Mouse (Mus musculus) CD4-positive helper T cell, adult 2 months (primary cell): ENCODE data around the gene Rgs18.
A peak's percentile ranks its signal among the peaks of the same experiment; 100 is the strongest.

ENCODE experiments used
- DNase-seq: peaks from one replicate; pipeline ENCODE4 v3.0.0-alpha.2; 2012; ENCODE audit warnings: low read depth, missing footprints, low spot score

Rgs18 gene

DNA sequence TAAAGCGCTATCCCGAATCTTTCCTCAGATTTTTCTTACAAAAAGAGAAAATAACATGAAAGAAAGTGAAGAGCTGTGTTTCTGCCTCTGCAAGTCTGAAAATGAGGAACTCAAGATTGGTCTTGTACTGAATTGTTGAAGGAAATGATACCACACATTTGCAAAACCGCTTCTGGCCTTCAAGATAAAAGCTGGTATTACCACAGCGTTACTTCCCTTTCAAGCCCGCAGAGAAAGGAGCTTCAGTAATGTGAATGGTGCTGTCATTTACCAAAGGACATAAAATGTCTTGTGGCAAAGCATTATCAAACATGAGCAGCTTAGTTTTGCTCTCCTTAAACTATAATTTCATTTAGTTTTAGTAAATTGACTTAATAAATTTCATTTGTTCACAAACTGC is at the start of gene Rgs18:
TSS of gene Rgs18 (minus strand) at position 105 of the 400 bp plus-strand sequence.
- peak; percentile 4 for DNase-seq

DNA sequence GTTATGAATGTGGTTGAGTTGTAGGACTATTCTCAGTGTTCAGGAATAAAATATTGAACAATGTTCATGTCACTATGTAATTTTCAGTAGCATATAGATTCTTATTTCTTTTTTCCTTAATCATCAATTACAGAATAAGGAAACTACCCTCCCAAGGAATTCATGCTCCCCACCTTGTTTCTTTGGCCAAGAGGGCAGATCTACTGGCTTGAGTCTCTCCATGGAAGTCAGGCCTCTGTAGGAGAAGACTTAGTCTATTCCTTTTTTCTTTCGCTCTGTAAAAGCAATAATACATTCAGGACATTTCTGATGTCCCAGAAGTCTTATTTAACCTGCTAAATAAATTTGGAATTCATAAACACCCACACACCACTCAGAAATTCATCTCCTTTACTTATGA is 841 bp downstream of the Rgs18 start:
- DNase-seq: no peak

DNA sequence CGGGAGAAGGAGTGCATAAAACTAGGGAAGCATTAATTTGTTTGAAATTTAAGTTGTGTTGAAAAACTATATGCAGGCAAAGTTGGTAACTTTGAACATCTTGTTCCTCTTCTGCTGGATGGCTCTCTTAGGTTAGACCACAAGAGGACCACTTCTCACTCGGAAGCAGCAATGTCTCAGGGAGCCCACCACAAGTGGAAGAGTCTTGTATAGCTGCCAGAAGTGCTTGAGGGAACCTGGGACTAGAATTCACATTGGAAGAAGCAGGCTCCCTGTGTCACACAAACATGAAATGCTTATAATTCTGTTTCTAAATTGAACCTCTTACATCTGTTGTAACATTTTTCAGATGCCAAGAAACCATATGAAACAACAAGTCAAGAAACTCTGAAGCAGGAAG is 9.0 kb downstream of the Rgs18 start:
- DNase-seq: no peak

DNA sequence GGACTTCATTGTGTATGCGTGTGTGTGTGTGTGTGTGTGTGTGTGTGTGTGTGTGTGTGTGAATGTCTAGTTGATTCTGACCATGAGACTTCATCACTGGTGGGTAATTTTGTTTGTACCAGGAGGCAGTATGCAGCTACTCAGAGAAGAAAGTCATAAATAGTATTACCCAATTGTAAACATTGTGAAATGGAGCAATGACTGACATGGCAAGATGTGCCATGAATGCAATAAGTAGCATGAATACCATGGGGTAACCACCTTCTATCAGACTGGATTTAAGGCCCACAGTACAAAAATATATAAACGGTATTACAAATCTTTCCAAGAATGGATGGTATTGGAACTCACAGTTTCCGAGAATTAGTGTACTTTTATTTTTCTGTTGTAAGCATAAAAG is 14.4 kb downstream of the Rgs18 start:
- DNase-seq: no peak

DNA sequence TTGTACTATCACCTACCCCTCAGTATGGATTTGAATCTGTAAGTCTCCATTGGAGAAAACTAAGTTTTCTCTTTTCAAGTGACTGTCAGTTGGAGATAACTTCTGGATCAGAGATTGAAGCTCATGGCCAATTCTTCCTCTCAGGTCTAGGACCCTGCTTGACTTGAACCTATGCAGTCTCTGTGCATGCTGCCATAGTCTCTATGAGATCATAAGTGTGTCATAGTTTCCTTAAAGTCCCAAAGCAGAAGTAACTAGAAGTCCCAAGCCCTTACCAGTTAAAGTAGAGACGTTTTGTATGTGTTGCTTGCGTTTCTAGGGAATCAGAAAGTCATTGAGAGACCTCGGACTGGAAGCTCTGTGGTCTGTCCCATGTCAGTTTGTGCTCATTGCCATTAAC is 24.5 kb downstream of the Rgs18 start:
- no peak for DNase-seq

DNA sequence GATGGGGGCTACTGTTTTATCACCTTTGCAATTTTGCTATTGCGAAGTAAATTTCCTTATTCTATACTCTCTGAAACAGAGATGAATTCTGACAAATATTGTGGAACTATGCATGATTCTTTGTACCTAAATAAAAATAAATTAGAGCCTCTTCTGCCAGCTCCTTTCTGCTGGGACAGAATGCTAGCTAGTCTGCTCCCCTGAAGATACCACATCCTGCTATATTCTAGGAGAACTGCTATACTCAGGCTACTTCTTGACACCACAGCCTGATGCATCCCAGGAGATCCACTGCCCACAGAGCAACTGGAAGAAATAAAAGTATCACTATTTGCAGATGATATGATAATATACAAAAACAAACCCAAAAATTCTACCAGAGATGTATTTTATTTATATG is 29.1 kb downstream of the Rgs18 start:
- no peak for DNase-seq

DNA sequence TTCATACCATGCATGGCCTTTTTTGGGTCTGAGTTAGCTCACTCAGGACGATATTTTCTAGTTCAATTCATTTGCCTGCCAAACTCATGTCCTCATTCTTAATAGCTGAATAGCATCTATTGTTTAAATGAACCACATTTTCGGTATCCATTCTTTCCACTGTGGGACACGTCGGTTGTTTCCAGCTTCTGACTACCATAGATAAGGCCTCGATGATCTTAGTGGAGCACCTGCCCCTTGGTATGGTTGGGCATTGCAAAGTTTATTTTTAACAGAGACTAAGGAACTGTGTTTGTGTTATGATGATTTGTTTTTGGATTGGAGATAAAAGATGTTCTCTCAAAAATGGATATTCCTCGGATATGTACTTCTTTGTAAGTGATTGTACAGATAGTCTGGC is 37.5 kb downstream of the Rgs18 start:
- no peak for DNase-seq

DNA sequence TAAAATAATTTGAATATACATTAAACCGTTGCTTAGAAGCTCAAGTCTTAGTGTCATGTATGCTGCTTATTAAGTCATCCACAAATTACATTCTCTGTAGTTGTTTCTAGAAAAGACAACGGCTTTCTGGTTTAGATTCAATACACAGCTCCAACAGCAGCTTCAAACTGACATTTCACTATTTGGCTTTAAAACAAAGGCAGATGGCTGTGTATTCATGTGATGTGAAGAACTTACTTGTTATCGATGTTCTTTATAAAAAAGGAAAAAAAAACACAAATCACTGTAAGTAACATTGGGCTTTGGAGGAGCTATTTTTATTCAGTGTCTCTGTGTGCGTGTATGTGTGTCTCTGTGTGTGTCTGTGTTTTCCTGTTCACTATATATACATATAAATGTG is 54.5 kb downstream of the Rgs18 start:
- no peak for DNase-seq

DNA sequence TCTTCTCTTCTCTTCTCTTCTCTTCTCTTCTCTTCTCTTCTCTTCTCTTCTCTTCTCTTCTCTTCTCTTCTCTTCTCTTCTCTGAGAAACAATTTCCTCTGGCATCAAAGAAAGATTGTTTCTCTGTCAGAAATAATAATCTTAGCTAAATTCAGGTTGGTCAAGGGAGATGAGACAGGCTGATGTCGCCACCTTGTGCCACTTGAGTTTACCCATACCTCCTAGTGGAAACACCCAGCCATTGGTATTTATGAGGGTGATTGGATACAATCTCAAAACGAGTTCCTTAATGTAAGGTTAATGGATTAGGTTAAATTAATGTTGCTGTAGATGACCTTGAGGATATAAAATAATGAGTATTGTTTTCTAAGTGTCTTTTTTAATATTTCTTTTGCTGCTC is 70.9 kb downstream of the Rgs18 start:
- no peak for DNase-seq
